Mouse (Mus musculus) adipocyte (in vitro differentiated cells): ENCODE data around the gene Yars2.
"Not testable (repeated sequence)": the region's sequence is repeated elsewhere in the genome, so short reads cannot be mapped to it uniquely, and the experiment has no call there.

Experiments used
- DNase-seq: peaks from one replicate; pipeline ENCODE4 v3.0.0-alpha.2; 2016; ENCODE audit warnings: low spot score

The Yars2 gene

DNA sequence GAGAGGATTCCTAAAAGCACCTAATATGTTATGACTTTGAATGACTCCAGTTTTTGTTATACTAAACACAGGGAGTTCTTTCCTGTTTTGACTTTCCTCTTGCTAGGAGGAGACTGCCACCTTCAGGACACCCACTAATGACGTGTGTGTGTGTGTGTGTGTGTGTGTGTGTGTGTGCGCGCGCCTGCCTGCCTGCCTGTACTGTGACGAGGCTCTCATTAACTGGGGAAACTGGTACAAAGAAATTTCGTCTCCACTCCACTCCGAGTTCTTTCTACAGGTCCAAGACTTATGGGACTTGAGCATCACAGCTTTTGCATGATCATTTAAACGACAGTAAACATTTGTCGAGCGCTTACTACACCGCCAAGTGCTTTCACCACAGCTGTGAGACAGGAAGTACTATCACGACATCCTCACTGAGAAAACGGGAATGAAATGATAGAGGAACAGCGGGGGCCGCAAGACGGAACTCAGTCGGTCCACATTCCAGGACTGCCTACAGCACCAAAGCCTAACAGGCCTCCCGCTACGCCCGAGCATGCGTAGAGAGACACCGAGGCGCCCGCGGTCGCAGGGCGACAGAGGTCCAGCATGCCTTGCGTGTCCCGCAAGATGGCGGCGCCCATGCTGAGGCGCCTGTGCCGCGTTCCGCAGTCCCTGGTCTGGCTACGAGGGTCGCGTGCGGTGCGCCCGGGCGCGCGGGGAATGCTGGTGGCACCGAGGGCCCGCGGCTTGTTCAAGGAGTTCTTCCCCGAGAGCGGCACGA is at the start of gene Yars2:
Gene Yars2 (plus strand): TSS at position 597 of the 769 bp plus-strand sequence.
- DNase-seq: peak; percentile 96

DNA sequence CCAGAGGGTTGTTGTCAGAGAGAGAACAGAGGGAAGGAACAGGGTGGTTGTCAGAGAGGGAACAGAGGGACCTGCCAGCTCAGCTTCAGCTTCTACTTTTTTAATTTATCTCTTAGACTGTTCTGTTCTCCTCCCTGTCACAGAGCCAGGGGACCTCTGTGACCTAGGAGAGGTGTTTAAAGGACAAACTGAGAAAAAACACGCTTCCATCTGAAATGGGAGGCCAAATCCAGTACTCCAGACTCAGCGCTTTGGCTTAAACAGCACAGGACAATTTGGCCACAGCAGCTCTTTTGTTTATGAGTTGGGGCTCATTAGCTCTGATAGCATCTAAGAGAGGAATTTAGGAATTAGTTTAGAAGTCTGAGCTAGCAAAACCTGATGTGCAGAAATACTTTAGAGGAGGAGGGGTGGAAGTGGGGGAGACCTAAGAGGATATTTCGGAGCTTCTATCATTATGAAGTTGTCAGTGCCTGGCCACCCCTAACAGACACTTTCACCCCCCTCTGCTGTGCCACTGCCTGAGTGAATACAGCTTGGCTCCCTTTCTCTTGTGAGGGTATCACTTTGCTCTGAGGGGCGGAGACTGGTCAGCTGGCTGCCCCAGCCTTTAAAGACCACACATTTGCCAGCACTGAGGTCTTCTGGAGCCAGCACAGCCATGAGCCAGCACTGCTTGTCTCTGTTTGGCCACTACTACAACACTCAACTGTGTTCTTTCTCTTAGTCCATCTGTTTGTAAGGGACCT is 49.3 kb upstream of the Yars2 start:
- no peak for DNase-seq

DNA sequence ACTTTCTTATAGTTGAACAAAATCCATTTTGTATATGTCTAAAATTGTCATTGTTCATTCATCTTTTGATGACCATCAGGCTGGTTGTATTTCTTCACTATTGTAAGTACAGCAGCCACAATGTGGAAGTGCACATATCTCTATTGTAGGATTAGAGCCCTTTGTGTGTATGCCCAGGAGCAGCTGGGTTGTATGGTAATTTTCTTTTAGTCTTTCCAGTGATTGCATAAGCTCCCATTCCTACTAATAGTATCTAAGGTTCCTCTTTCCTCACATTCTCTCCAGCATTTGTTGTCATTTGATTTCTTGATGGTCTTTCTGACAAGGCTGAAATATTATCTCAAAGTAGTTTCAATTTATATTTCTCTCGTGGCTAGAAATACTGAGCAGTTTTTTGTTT is 47.5 kb upstream of the Yars2 start:
- no peak for DNase-seq

DNA sequence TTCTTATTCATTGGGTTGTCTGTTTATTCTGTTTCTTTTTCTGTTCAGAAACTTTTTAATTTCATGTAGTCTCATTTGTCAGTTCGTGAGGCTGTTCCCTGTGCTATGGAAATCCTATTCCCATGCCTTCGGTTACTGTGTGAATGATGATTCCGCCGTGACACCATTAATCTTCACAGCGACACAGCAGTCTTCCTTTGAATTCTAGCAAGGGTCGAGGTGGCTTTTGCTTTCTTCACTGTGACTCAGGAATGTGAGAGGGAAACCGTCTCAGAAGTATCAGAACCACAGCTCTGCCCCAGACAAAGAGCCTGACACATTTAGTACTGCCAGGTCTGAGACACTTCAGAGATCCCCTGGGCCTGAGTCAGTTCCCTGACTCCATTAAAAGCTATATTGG is 46.9 kb upstream of the Yars2 start:
- no peak for DNase-seq

DNA sequence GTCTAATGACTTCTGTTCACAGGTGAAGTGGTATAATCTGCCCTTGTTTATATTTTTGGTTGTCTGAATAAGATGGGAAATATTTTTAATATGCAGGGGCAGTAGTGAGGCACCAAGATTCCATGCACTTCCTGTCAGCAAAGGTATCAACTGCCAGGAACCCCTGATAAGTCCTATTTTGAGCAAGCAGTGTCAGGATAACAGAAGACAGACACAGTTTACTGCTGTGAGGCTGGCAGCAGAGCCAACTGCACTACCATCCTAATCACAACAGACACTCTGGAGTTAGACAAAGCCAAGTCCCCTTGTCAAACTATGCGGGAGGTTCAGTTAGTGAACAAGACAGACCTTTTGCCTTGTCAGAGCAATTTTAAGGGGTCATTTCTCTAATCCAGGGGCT is 46.1 kb upstream of the Yars2 start:
- DNase-seq: no peak

DNA sequence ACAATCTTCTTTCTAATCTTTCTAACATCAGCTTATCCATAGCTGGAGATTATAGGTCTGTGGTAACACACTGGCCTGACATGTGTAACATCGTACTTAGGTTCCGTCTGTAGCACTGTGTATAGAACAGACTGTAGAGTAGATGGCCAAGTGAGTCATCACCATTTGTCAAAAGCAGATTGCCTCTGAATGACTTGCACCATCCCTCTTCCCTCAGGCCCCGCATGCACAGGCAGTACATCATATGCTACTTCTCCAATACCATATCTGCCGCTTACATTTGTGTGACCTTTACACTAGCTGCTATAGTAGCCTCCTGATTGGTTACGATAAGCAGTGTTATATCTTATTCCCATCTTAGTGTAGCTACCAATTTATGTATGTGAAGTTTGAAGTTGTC is 41.9 kb upstream of the Yars2 start:
- DNase-seq: no peak

DNA sequence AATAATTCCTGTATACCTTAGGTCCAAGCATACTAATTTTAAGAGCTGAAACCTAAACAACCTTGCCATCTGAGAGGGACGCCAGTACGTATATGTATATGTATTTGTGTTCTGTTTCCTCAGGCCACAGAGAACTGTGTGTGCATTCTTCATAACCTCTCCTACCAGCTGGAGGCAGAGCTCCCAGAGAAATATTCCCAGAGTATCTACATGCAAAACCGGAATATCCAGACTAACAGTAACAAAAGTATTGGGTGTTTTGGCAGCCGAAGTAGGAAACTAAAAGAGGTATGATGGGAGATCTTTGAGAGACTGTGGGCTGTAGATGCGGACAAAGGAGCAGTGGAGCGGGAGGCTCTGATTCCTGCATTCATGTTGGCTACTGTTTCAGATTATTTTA is 41.3 kb upstream of the Yars2 start:
- DNase-seq: no peak

DNA sequence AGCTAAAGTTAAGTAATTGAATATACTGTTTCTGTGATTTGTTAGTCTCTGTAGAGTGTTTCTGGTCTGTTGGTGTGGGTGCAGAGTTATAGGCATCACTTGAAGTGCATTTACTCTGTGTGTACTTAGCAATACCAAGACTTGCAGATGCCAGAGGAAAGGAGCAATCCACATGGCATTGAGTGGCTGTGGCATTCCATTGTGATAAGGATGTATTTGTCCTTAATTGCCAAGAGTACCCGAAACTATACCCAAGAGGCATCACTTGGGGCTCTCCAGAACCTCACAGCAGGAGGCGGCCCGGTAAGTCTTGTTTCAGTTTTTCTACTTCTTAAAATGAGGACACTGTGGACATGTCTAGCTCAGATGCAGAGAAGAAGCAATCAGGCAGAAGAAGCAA is 40.3 kb upstream of the Yars2 start:
- DNase-seq: no peak

DNA sequence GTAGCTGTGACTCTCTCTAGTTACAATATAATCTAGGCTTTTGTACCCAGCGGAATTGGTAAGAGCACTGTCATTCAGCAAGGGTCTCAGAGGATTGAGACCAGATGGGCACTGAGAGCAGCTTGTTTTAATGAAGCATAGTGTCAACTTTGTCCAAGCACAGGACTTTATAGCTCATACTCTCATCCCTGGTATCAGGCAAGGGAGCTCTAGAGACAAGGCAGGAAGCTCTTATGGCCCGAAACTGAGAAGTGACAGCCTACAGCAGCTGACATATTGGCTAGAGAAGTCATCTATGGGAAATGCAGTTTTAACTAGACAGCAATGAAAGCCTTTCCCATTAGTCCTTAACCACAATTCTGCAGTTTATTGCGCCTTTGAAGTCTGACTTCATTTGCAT is 29.8 kb upstream of the Yars2 start:
- no peak for DNase-seq

DNA sequence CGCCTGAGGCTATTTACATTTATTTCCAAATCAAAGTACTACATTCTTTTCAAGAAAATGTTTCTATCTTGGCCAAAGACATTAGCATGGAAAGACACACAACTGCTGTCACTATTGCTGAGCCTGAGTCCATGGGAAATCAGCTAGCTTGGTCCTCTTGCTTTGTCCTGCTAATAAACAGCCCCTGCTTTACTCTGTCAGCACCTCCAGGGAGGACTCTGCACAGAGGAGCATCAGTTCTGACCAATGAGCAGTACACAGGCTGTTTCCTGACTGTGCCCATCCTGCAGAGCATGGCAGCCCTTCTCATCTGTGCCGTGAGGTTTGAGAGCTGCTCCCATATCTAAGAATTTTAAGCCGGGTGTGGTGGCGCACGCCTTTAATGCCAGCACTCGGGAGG is 29.0 kb upstream of the Yars2 start:
- no peak for DNase-seq

DNA sequence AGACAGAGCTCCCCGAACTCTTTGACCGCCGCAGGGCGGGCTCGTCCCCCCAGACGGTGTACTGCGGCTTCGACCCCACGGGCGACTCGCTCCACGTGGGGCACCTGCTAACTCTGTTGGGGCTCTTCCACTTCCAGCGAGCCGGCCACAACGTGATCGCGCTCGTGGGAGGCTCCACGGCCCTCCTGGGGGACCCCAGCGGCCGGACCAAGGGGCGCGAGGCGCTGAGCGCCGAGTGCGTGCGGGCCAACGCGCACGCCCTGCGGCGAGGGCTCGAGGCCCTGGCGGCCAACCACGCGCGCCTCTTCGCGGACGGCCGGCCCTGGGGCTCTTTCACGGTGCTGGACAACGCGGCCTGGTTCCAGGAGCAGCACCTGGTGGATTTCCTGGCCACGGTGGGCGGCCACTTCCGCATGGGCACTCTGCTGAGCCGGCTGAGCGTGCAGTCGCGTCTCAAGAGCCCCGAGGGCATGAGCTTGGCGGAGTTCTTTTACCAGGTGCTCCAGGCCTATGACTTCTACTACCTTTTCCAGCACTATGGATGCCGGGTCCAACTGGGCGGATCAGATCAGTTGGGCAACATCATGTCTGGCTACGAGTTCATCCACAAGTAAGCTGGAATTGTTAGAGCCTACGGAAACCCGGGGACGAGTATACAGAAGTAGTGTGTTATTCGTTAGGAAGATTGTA is 518 bp downstream of the Yars2 start:
- DNase-seq: peak; percentile 70

DNA sequence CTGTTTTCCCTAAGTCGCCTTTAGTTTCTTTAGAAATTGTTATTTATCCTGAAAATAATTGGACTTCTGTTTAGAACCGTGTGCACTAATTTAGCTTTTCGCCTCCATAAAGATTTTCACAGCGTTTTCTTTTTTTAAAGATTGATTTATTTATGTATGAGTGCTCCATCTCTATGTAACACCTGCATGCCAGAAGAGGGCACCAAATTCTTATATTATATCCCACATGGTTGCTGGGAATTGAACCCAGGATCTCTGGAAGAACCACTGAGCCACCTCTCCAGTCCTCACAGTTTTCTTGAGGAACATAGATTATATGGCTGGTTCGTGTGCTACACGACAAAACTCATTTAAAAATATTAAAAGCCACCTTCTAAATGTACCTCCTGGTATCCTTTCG is 1.1 kb downstream of the Yars2 start:
- DNase-seq: peak; percentile 47

DNA sequence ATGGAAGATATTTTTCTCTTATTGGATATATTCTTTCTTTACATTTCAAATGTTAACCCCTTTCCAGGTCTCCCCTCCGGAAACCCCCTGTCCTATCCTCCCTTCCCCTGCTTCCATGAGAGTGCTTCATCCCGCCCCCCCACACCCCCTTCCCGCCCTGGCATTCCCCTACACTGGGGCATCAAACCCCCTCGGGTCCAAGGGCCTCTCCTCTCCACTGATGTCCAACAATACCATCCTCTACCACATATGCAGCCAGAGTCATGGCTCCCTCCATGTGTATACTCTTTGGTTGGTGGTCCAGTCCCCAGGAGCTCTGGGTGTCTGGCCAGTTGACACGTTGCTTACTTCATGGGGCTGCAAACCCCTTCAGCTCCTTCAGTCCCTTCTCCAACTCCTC is 8.6 kb downstream of the Yars2 start:
- DNase-seq: no peak

DNA sequence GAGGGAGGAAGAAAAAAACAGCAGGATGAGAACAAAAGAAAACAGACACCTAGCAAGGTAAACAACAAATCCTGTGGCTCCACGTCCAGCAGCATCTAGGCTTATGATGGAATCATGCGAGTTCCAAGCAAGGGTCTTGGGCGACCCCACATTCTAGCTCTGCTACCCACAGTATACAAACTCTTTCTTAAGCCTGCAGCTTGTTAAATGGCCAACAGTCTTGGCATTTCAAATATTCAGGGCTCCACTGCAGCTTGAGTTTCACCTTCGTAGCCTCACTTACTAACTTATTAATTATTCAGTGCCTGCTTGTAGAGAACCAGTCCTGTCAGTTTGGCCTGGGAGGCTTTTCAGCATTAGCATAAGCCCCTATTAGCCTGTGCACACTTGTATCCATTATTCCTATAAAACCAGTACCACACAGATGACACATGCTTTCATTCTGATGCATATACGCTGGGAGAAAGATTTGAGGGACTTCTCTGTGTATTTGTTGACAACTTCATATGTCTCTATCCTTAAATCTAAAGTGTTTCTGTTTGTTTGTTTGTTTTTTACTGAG is 23.1 kb downstream of the Yars2 start:
- no peak for DNase-seq

DNA sequence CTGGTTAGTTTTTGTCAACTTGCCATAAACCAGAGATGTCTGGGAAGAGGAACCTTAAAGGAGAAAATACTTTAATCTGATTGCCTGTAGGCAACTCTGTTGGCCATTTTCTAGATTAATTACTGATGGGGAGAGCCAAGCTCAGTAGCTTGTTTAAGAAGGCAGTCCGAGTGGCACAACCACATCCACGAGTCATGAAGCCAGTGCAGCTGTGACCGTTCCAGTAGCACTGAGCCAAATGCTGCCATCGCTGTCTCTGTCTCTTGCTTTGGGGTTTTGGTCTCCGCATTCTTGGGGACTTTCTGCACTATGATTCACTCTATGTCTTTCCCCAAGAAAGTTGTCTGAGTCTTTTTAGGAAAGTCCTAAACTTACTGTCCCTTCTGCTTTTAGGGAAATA is 43.7 kb downstream of the Yars2 start:
- DNase-seq: no peak

DNA sequence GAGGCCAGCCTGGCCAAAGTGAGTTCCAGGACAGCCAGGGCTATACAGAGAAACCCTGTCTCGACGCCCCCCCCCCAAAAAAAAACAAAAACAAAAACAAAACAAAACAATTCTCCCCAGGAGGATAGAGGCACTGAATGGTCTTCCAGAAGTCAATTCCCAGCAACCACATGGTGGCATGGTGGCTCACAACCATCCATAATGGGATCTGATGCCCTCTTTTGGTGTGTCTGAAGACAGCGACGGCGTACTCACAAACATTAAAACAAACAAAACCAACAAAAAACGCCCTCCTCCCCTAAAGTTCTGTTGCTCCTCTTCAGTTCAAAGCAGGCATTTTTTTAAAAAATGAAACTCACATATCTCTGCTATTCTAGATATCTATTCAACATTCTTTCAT is 55.1 kb downstream of the Yars2 start:
- DNase-seq: peak; percentile 47

DNA sequence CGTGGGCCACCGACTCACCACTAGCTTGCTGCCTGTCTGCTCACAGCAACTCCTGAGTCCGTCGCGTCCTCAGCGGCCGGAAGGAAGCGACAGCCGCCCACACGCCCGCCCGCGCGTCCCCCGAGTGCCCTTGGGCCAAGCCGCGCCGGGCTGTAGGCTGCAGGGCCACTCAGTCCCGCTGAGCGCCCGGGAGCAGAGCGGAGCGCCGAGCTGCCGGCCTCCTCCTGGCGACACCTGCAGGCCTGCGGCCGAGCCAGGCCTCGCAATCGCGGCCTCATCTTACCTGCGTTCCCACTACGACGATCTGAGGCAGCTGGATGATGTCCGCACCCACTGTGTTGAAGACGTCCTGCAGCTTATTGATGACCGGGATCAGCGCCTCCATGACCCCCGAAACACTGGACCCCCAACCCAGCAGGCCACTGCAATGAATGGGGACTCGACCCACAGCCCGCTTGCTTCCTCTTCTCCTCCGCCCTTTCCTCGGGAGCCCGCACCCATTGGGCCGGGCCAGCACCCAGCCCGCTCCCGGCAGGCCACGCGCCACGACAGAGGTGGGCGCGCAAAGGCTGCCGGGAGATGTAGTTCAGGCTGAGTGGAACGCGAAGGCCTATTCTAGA is 55.8 kb downstream of the Yars2 start, which contains the start of gene Dnm1l:
Gene Dnm1l (minus strand): TSS at position 479 of the 620 bp plus-strand sequence.
- DNase-seq: peak; percentile 91

DNA sequence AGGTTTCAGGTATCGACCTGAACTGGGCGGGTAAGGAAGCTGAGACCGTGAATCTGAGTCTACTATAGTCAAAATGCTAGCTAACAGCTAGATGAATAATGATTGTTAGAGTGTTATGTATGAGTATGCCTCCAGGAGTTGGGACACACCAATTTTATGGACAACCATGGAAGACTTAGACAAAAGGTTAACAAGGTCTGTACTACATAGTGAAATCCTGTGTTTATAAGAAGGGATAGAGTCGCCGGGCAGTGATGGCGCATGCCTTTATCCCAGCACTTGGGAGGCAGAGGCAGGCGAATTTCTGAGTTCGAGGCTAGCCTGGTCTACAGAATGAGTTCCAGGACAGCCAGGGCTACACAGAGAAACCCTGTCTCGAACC is 56.3 kb downstream of the Yars2 start:
- DNase-seq: not testable (repeated sequence)
